Mouse (Mus musculus) CH12.LX (cell line): ENCODE measurements around the gene Cfap20. TPM values are rescaled to one million over a fixed set of nuclear protein-coding genes. Genes with fewer than 3 reads are reported as not detected.

Experiments used
- DNase-seq: peaks from one replicate; pipeline ENCODE4 v3.0.0-alpha.2; 2013; ENCODE audit errors: extremely low read depth
- H3K27ac ChIP-seq: 2 replicates; pipeline ENCODE4 v1.5.1; 2012; ENCODE audit warnings: low read depth, mild to moderate bottlenecking, control low read depth, moderate library complexity; ENCODE audit not compliant: insufficient read depth
- H3K27me3 ChIP-seq: replicated peaks from 2 replicates; pipeline ENCODE3; 2012; ENCODE audit warnings: inconsistent platforms
- H3K36me3 ChIP-seq, 2 experiments: replicated peaks in 1 of 2; 2 replicates each; pipeline versions ENCODE3 to v1.6.1; 2012; ENCODE audit warnings: inconsistent platforms in 1 of 2, low read length in 1 of 2, mild to moderate bottlenecking in 1 of 2, mixed read lengths in 1 of 2, moderate library complexity in 1 of 2; ENCODE audit not compliant: control insufficient read depth in 1 of 2, insufficient read depth in 1 of 2
- H3K4me1 ChIP-seq, 2 experiments: 2 replicates each; pipeline ENCODE4 v1.6.1; 2012; ENCODE audit warnings: inconsistent platforms in 1 of 2, moderate library complexity in 1 of 2; ENCODE audit not compliant: insufficient read depth in 2 of 2, control insufficient read depth in 1 of 2
- H3K4me2 ChIP-seq: 2 replicates; pipeline ENCODE4 v1.6.1; 2012; ENCODE audit warnings: low read depth, mild to moderate bottlenecking, control low read depth; ENCODE audit not compliant: poor library complexity, insufficient read depth, severe bottlenecking
- H3K4me3 ChIP-seq, 3 experiments: fragments of 150-350 bp in 1 of 3; sonication (generic) in 1 of 3; replicated peaks in 1 of 3; 2 replicates each; pipeline versions ENCODE3 to v1.5.1; 2011 to 2012; ENCODE audit warnings: low read depth in 2 of 3, low read length in 2 of 3, mild to moderate bottlenecking in 2 of 3, moderate library complexity in 2 of 3, control low read depth in 1 of 3, improper control_type of control experiment in 1 of 3, inconsistent platforms in 1 of 3, mixed read lengths in 1 of 3; ENCODE audit not compliant: poor library complexity in 1 of 3
- H3K79me2 ChIP-seq: replicated peaks from 2 replicates; pipeline ENCODE4 v1.6.1; 2012; ENCODE audit warnings: mild to moderate bottlenecking, moderate library complexity; ENCODE audit not compliant: control insufficient read depth, poor library complexity, insufficient read depth, severe bottlenecking; ENCODE audit errors: extremely low read depth
- H3K9ac ChIP-seq: 2 replicates; pipeline ENCODE4 v1.6.1; 2012; ENCODE audit warnings: low read depth, mild to moderate bottlenecking, control low read depth, moderate library complexity; ENCODE audit not compliant: insufficient read depth
- H3K9me3 ChIP-seq: replicated peaks from 2 replicates; pipeline ENCODE3; 2012; ENCODE audit warnings: low read length, inconsistent platforms, mixed read lengths
- CHD1 ChIP-seq: IDR thresholded peaks from 2 replicates; pipeline ENCODE4 v1.6.1; 2012; ENCODE audit warnings: low read depth, low read length, improper control_type of control experiment, inconsistent platforms
- CHD2 ChIP-seq: IDR thresholded peaks from 2 replicates; pipeline ENCODE4 v1.6.1; 2011; ENCODE audit warnings: low read length, improper control_type of control experiment
- CTCF ChIP-seq, 2 experiments: IDR thresholded peaks in 1 of 2; conservative IDR thresholded peaks in 1 of 2; 2 replicates each; pipeline ENCODE4 v1.5.1; 2011 to 2012; ENCODE audit warnings: low read depth in 2 of 2, low read length in 2 of 2, improper control_type of control experiment in 1 of 2, inconsistent platforms in 1 of 2, mild to moderate bottlenecking in 1 of 2, moderate library complexity in 1 of 2
- ELF1 ChIP-seq: IDR thresholded peaks from 2 replicates; pipeline ENCODE4 v1.6.1; 2014; ENCODE audit warnings: low read depth, mild to moderate bottlenecking, inconsistent platforms, low read length, improper control_type of control experiment
- EP300 ChIP-seq: IDR thresholded peaks from 2 replicates; pipeline ENCODE4 v1.6.1; 2011; ENCODE audit warnings: low read length, improper control_type of control experiment
- JUN ChIP-seq: IDR thresholded peaks from 2 replicates; pipeline ENCODE4 v1.6.1; 2011; ENCODE audit warnings: low read depth, mild to moderate bottlenecking, low read length, improper control_type of control experiment, moderate library complexity; ENCODE audit not compliant: insufficient read depth
- JUND ChIP-seq: conservative IDR thresholded peaks from 2 replicates; pipeline ENCODE4 v1.6.1; 2011; ENCODE audit warnings: low read depth, low read length, improper control_type of control experiment
- MAFK ChIP-seq: IDR thresholded peaks from 2 replicates; pipeline ENCODE4 v1.6.1; 2011; ENCODE audit warnings: low read length, improper control_type of control experiment; ENCODE audit not compliant: insufficient replicate concordance
- MEF2A ChIP-seq: IDR thresholded peaks from 2 replicates; pipeline ENCODE4 v1.6.1; 2014; ENCODE audit warnings: low read depth, mild to moderate bottlenecking, inconsistent platforms, low read length, improper control_type of control experiment, borderline replicate concordance
- NELFE ChIP-seq: IDR thresholded peaks from 2 replicates; pipeline ENCODE4 v1.6.1; 2011; ENCODE audit warnings: low read depth, low read length, improper control_type of control experiment
- NRF1 ChIP-seq: IDR thresholded peaks from 2 replicates; pipeline ENCODE4 v1.6.1; 2014; ENCODE audit warnings: low read depth, mild to moderate bottlenecking, inconsistent platforms, low read length, improper control_type of control experiment, moderate library complexity
- POLR2A ChIP-seq: IDR thresholded peaks from 2 replicates; pipeline ENCODE4 v1.6.1; 2011; ENCODE audit warnings: low read depth, mild to moderate bottlenecking, improper control_type of control experiment, low read length
- RAD21 ChIP-seq: IDR thresholded peaks from 2 replicates; pipeline ENCODE4 v1.6.1; 2011; ENCODE audit warnings: low read depth, mild to moderate bottlenecking, low read length, improper control_type of control experiment, moderate library complexity
- SIN3A ChIP-seq: IDR thresholded peaks from 2 replicates; pipeline ENCODE4 v1.6.1; 2012; ENCODE audit warnings: low read length, improper control_type of control experiment, inconsistent platforms
- SMC3 ChIP-seq: IDR thresholded peaks from 2 replicates; pipeline ENCODE4 v1.6.1; 2011; ENCODE audit warnings: low read depth, low read length, improper control_type of control experiment
- TCF12 ChIP-seq: IDR thresholded peaks from 2 replicates; pipeline ENCODE4 v1.6.1; 2014; ENCODE audit warnings: low read depth, mild to moderate bottlenecking, inconsistent platforms, low read length, improper control_type of control experiment
- USF1 ChIP-seq: IDR thresholded peaks from 2 replicates; pipeline ENCODE4 v1.6.1; 2014; ENCODE audit warnings: low read depth, mild to moderate bottlenecking, inconsistent platforms, low read length, improper control_type of control experiment
- ZC3H11A ChIP-seq: IDR thresholded peaks from 2 replicates; pipeline ENCODE4 v1.6.1; 2012; ENCODE audit warnings: low read depth, mild to moderate bottlenecking, inconsistent platforms, low read length, improper control_type of control experiment
- dilution Hi-C: fragments of 300-500 bp; cut with MboI; formaldehyde crosslinking; loops from 2 replicates; pipeline ENCODE4 v1.14.3; 2020; ENCODE audit warnings: low sequenced_read_pairs; ENCODE audit not compliant: extremely low pct_unique_long_range_greater_than_20kb, extremely low pct_ligation_motif_present
- in situ Hi-C: fragments of 300-500 bp; cut with MboI; formaldehyde crosslinking; loops from 3 replicates; pipeline ENCODE4 v1.14.3; 2019; ENCODE audit warnings: low sequenced_read_pairs, low pct_ligation_motif_present, low pct_unique_long_range_greater_than_20kb, mixed read lengths
- polyA plus RNA-seq: library from polyadenylated mRNA; unstranded; fragments of >175 nt; gene quantifications from 2 replicates; pipeline ENCODE4 v1.2.1, GENCODE M21; 2012; ENCODE audit warnings: low read depth; ENCODE audit not compliant: insufficient read length
- total RNA-seq, 2 experiments: library from RNA; depleted of rRNA; stranded (reverse); fragments of 300-350 nt in 1 of 2; fragments of >200 nt in 1 of 2; gene quantifications; 2 replicates each; pipeline ENCODE4 v1.2.3; 2012 to 2014

Gene Cfap20
- total and polyA plus RNA-seq, 3 experiments: 53.4 to 93.0 (median 57.2) TPM

GRCm38 (mm10) chr8:95429945-95430344, 4.7 kb downstream of the Cfap20 start:
- Histone ChIP-seq H3K27ac (no peak overlapping the region), H3K36me3 (peaks cover 0 to 29% of the 10 kb centered on the region in 2 experiments), H3K9ac (no peak overlapping the region), H3K4me3 (no peak overlapping the region)
- in situ Hi-C loops: loop anchor here (5.0 to 10.0 kb wide), 2 partner anchors 65 to 98 kb away; partner anchors contain the start of genes Usb1 and Zfp319
- peak; percentile 54 for TF ChIP-seq RAD21
- no peak for TF ChIP-seq POLR2A
- TF ChIP-seq USF1: no peak
- TF ChIP-seq ZC3H11A: no peak
- peak; percentile 35 for TF ChIP-seq SMC3
- no peak for TF ChIP-seq SIN3A
- TF ChIP-seq CTCF (conservative IDR thresholded peaks at IDR 0.05 in 1 of 2, IDR thresholded peaks at IDR 0.05 in 1 of 2; ENCODE audit: low read depth in 2 of 2, low read length in 2 of 2): peak in 1 of 2 experiments; percentile 62; a peak in 2 of 4 replicates
- no peak for TF ChIP-seq CHD1
- TF ChIP-seq, all 38 proteins: peak for 3
- Histone ChIP-seq H3K4me2 (no peak overlapping the region), H3K9me3 (no peaks in the 10 kb centered on the region), H3K4me1 (peaks cover 9 to 56% of the 10 kb centered on the region in 2 experiments), H3K79me2 (peaks cover 29% of the 10 kb centered on the region), H3K27me3 (no peaks in the 10 kb centered on the region)
- no peak for DNase-seq
- dilution Hi-C loops: no loop called here

GRCm38 (mm10) chr8:95427594-95428535, 6.8 kb downstream of the Cfap20 start:
- dilution Hi-C loops: no loop called here
- peaks cover 2 to 48% of the 10 kb centered on the region in 2 experiments; a peak in 3 of 4 replicates for H3K4me1 ChIP-seq
- H3K36me3 ChIP-seq: peaks cover 4 to 39% of the 10 kb centered on the region in 2 experiments
- H3K4me3 ChIP-seq: peak overlapping the region in 1 of 3 experiments; percentile 6
- H3K4me2 ChIP-seq: no peak overlapping the region; the same call in 1 of the 2 replicates
- no peaks in the 10 kb centered on the region for H3K27me3 ChIP-seq
- peaks cover 16% of the 10 kb centered on the region for H3K79me2 ChIP-seq
- no peak overlapping the region for H3K27ac ChIP-seq
- peak; percentile 75 for DNase-seq
- in situ Hi-C loops: loop anchor here (5.0 kb wide), 1 partner anchor 96 kb away; the partner anchor contains the start of genes Usb1 and Zfp319
- H3K9me3 ChIP-seq: no peaks in the 10 kb centered on the region
- no peak overlapping the region for H3K9ac ChIP-seq
- TF ChIP-seq ELF1 (no peak), MAFK (no peak), RAD21 (peak; percentile 32), JUND (no peak), SIN3A (no peak), USF1 (no peak), NELFE (no peak), CTCF (conservative IDR thresholded peaks at IDR 0.05 in 1 of 2, IDR thresholded peaks at IDR 0.05 in 1 of 2; ENCODE audit: low read depth in 2 of 2, low read length in 2 of 2) (peak; percentile 78 to 94), TCF12 (no peak), EP300 (peak; percentile 19; the same call in 1 of the 2 replicates), NRF1 (no peak), MEF2A (no peak), JUN (no peak), CHD2 (no peak), SMC3 (peak; percentile 50)
